Comparison of ENCODE assay signal across 23 mouse cellular contexts in genomic region chr15:97280131-97280530, GRCm38 (mm10). TPM values are rescaled to one million over a fixed set of nuclear protein-coding genes. Genes with fewer than 3 reads are reported as not detected.
DNase-seq lines count a peak whose midpoint lies in the region; ATAC-seq and TF ChIP-seq lines count a peak whose summit lies in the region.
"Had no signal": no experiment of that assay in that cellular context is flagged by ENCODE, and none has a peak within 500 bp of the region (broad histone marks: within the 10 kb centered on the region; RNA-seq: fewer than 3 reads in every experiment).

No protein-coding gene starts in this region.

- DNase-seq in heart, embryonic 10.5 days (ENCODE audit: low spot score): peak; percentile 73
- no peak for DNase-seq in heart, adult 8-10 months (ENCODE audit: low spot score)
- peak; percentile 40 for DNase-seq in intestine, embryonic 14.5 days (ENCODE audit: low spot score)
- DNase-seq in limb, embryonic 10.5 days (ENCODE audit: low spot score): no peak
- no peak for DNase-seq in left cerebral cortex, adult 2 months (ENCODE audit: extremely low spot score in 1 of 2, low spot score in 2 of 2)
- DNase-seq: adrenal gland, adult 2 months; adrenal gland, postnatal 10 days; adrenal gland, postnatal 25 days; cerebellum, adult 11 months; cerebellum, adult 18-20 months; cerebellum, adult 8-10 months; cerebellum, adult 9-11 months; cerebellum, postnatal 14 days; cerebellum, postnatal 36 days; embryo, embryonic 11 days had no signal

- H3K4me2 ChIP-seq in intestine, embryonic 14.5 days (ENCODE audit: low read length): no peak overlapping the region
- H3K4me2 ChIP-seq in intestine, postnatal 0 days (replicated peaks; ENCODE audit: low read depth): no peak overlapping the region
- H3K4me2 ChIP-seq: embryonic facial prominence, embryonic 13.5 days; embryonic facial prominence, embryonic 15.5 days; forebrain, embryonic 12.5 days had no signal

- H3K36me3 ChIP-seq in heart, embryonic 10.5 days: no peaks in the 10 kb centered on the region
- no peaks in the 10 kb centered on the region for H3K36me3 ChIP-seq in intestine, embryonic 14.5 days (ENCODE audit: control insufficient read depth, insufficient read depth, low read length)
- H3K36me3 ChIP-seq in intestine, postnatal 0 days (ENCODE audit: control insufficient read depth, insufficient read depth): no peaks in the 10 kb centered on the region
- H3K36me3 ChIP-seq in limb, embryonic 10.5 days: no peaks in the 10 kb centered on the region
- H3K36me3 ChIP-seq: embryonic facial prominence, embryonic 13.5 days; embryonic facial prominence, embryonic 15.5 days; forebrain, embryonic 10.5 days; forebrain, embryonic 12.5 days had no signal

- H3K4me1 ChIP-seq in heart, embryonic 10.5 days: peaks cover 31% of the 10 kb centered on the region
- H3K4me1 ChIP-seq in intestine, embryonic 14.5 days (replicated peaks; ENCODE audit: control insufficient read depth, insufficient read depth, low read length): peaks cover 6% of the 10 kb centered on the region; the same call in 1 of the 2 replicates
- H3K4me1 ChIP-seq in intestine, postnatal 0 days (replicated peaks; ENCODE audit: control insufficient read depth, insufficient read depth, low read length): no peaks in the 10 kb centered on the region; the same call in 1 of the 2 replicates
- H3K4me1 ChIP-seq in limb, embryonic 10.5 days: peaks cover 66% of the 10 kb centered on the region
- H3K4me1 ChIP-seq: embryonic facial prominence, embryonic 15.5 days had no signal

- H3K4me3 ChIP-seq in heart, embryonic 10.5 days: no peak overlapping the region
- H3K4me3 ChIP-seq in intestine, embryonic 14.5 days (ENCODE audit: low read depth, low read length): no peak overlapping the region
- H3K4me3 ChIP-seq in intestine, postnatal 0 days (ENCODE audit: low read depth, low read length): no peak overlapping the region
- H3K4me3 ChIP-seq in limb, embryonic 10.5 days: no peak overlapping the region
- no peak overlapping the region for H3K4me3 ChIP-seq in left cerebral cortex, adult 2 months
- H3K4me3 ChIP-seq: embryonic facial prominence, embryonic 13.5 days; embryonic facial prominence, embryonic 15.5 days; erythroblast, embryonic 14.5 days; forebrain, embryonic 10.5 days; forebrain, embryonic 12.5 days had no signal

- H3K27me3 ChIP-seq in heart, embryonic 10.5 days (ENCODE audit: insufficient read depth, poor library complexity, severe bottlenecking): no peaks in the 10 kb centered on the region
- no peaks in the 10 kb centered on the region for H3K27me3 ChIP-seq in intestine, embryonic 14.5 days (replicated peaks; ENCODE audit: control insufficient read depth, insufficient read depth, low read length)
- H3K27me3 ChIP-seq in intestine, postnatal 0 days (replicated peaks; ENCODE audit: control insufficient read depth, insufficient read depth, low read length): no peaks in the 10 kb centered on the region
- no peaks in the 10 kb centered on the region for H3K27me3 ChIP-seq in limb, embryonic 10.5 days (ENCODE audit: low read depth, poor library complexity, severe bottlenecking)
- H3K27me3 ChIP-seq: embryonic facial prominence, embryonic 13.5 days; embryonic facial prominence, embryonic 15.5 days; forebrain, embryonic 12.5 days had no signal

- no peaks in the 10 kb centered on the region for H3K9me3 ChIP-seq in heart, embryonic 10.5 days
- H3K9me3 ChIP-seq in intestine, embryonic 14.5 days (ENCODE audit: control insufficient read depth, low read length): no peaks in the 10 kb centered on the region
- H3K9me3 ChIP-seq in intestine, postnatal 0 days (ENCODE audit: control insufficient read depth): no peaks in the 10 kb centered on the region
- no peaks in the 10 kb centered on the region for H3K9me3 ChIP-seq in limb, embryonic 10.5 days (replicated peaks)
- H3K9me3 ChIP-seq: embryonic facial prominence, embryonic 13.5 days; embryonic facial prominence, embryonic 15.5 days; forebrain, embryonic 10.5 days; forebrain, embryonic 12.5 days had no signal

- ATAC-seq in intestine, embryonic 14.5 days (replicated peaks; ENCODE audit: low FRiP score, low TSS enrichment, low read depth): no peak
- ATAC-seq in intestine, postnatal 0 days: no peak
- ATAC-seq: forebrain, embryonic 14.5 days had no signal

- H3K27ac ChIP-seq in heart, embryonic 10.5 days: peak overlapping the region; percentile 26; the same call in 1 of the 2 replicates
- no peak overlapping the region for H3K27ac ChIP-seq in intestine, embryonic 14.5 days (ENCODE audit: low read depth)
- H3K27ac ChIP-seq in intestine, postnatal 0 days (ENCODE audit: low read depth, low read length): no peak overlapping the region
- peak overlapping the region; percentile 50; the same call in 1 of the 2 replicates for H3K27ac ChIP-seq in limb, embryonic 10.5 days
- H3K27ac ChIP-seq in left cerebral cortex, adult 2 months: no peak overlapping the region
- H3K27ac ChIP-seq: embryonic facial prominence, embryonic 13.5 days; embryonic facial prominence, embryonic 15.5 days; forebrain, embryonic 10.5 days; forebrain, embryonic 12.5 days had no signal

- no peak overlapping the region for H3K9ac ChIP-seq in intestine, embryonic 14.5 days (ENCODE audit: low read length)
- H3K9ac ChIP-seq in intestine, postnatal 0 days (ENCODE audit: low read depth, low read length): no peak overlapping the region
- H3K9ac ChIP-seq: embryonic facial prominence, embryonic 13.5 days; embryonic facial prominence, embryonic 15.5 days; forebrain, embryonic 12.5 days had no signal

- no peak for TF ChIP-seq CTCF in intestine, postnatal 0 days (IDR thresholded peaks at IDR 0.05; ENCODE audit: low read depth)
- TF ChIP-seq CTCF in left cerebral cortex, adult 2 months (IDR thresholded peaks at IDR 0.05): no peak

- intact Hi-C loops in left cerebral cortex, adult 2 months (cut with DNase I): no loop called here

- 85% methylated on average over 8 of the region's 8 CpGs for WGBS in heart, embryonic 10.5 days
- WGBS in intestine, embryonic 14.5 days: 78% methylated on average over 8 of the region's 8 CpGs
- whole genome bisulfite sequencing in intestine, postnatal 0 days: 82% methylated on average over 8 of the region's 8 CpGs
- 85% methylated on average over 8 of the region's 8 CpGs for WGBS in limb, embryonic 10.5 days

RNA-seq across cellular contexts. Expression of gene Amigo2, which starts 33.0 kb away (rescaled TPM):
- polyA plus RNA-seq in heart, embryonic 10.5 days (2016; fragmentation: Nextera tagmentation; extraction: Ambion mirVana): 3.2 and 4.6 TPM in 2 replicates
- 1 to 10 TPM; 4.8 to 6.1 (median 5.7) TPM for total RNA-seq in heart, adult 8-10 months (2022)
- polyA plus RNA-seq in intestine, embryonic 14.5 days (2014; fragmentation: Nextera tagmentation; extraction: Ambion mirVana): 6.8 and 7.5 TPM in 2 replicates
- 4.7 and 4.9 TPM in 2 replicates for polyA plus RNA-seq in intestine, postnatal 0 days (2015; fragmentation: Nextera tagmentation; extraction: Ambion mirVana)
- 2.5 and 2.9 TPM in 2 replicates for polyA plus RNA-seq in limb, embryonic 10.5 days (2016; fragmentation: Nextera tagmentation; extraction: Ambion mirVana)
- total RNA-seq in left cerebral cortex, adult 2 months (2021): 1 to 10 TPM; 5.1 to 6.8 TPM
- total RNA-seq: MEL had no signal
- polyA plus RNA-seq: erythroblast, embryonic 14.5 days had no signal

RNA-seq across cellular contexts. Expression of gene Pced1b, which starts 33.2 kb away (rescaled TPM):
- polyA plus RNA-seq in heart, embryonic 10.5 days (2016; fragmentation: Nextera tagmentation; extraction: Ambion mirVana): 2.3 and 2.4 TPM in 2 replicates
- total RNA-seq in heart, adult 8-10 months (2022): 1 to 10 TPM; 2.5 to 4.8 (median 3.8) TPM
- 4.9 and 5.7 TPM in 2 replicates for polyA plus RNA-seq in intestine, embryonic 14.5 days (2014; fragmentation: Nextera tagmentation; extraction: Ambion mirVana)
- 1.6 and 1.8 TPM in 2 replicates for polyA plus RNA-seq in intestine, postnatal 0 days (2015; fragmentation: Nextera tagmentation; extraction: Ambion mirVana)
- 3.6 and 3.7 TPM in 2 replicates for polyA plus RNA-seq in limb, embryonic 10.5 days (2016; fragmentation: Nextera tagmentation; extraction: Ambion mirVana)
- total RNA-seq in left cerebral cortex, adult 2 months (2021): 1 to 10 TPM; 6.3 TPM

Comparison
In these comparisons a context has a peak if more than half of its experiments do, and no peak if none do; other contexts are left out.
1. DNase-seq: peak in heart, embryonic 10.5 days (single experiment) and intestine, embryonic 14.5 days (single experiment); none in heart, adult 8-10 months (single experiment), limb, embryonic 10.5 days (single experiment) and left cerebral cortex, adult 2 months (0 of 2).
2. H3K27ac ChIP-seq: peak in heart, embryonic 10.5 days (single experiment) and limb, embryonic 10.5 days (single experiment); none in intestine, embryonic 14.5 days (single experiment), intestine, postnatal 0 days (single experiment) and left cerebral cortex, adult 2 months (single experiment).